Mouse (Mus musculus): Measurements from ENCODE around the gene Pkdrej. TPM values are rescaled to one million over a fixed set of nuclear protein-coding genes. Genes with fewer than 3 reads are reported as not detected.

Pkdrej gene
- total and polyA plus RNA-seq, 2 experiments from 2014 or later, result 0.66 to 2.4 TPM

- Histone ChIP-seq H3K27me3 (ENCODE audit: control insufficient read depth, insufficient read depth, low read length) (no peaks in the 10 kb centered on the region), H3K9me3 (replicated peaks; ENCODE audit: control insufficient read depth, low read length) (no peaks in the 10 kb centered on the region), H3K36me3 (replicated peaks; ENCODE audit: control insufficient read depth, insufficient read depth, low read length) (no peaks in the 10 kb centered on the region), H3K27ac (ENCODE audit: low read depth) (no peak overlapping the region; the same call in 1 of the 2 replicates), H3K9ac (replicated peaks; ENCODE audit: low read depth, low read length) (no peak overlapping the region), H3K4me1 (ENCODE audit: control insufficient read depth, insufficient read depth) (peaks cover 8% of the 10 kb centered on the region; the same call in 1 of the 2 replicates), H3K4me2 (ENCODE audit: low read depth, low read length) (no peak overlapping the region), H3K4me3 (ENCODE audit: low read depth, low read length) (no peak overlapping the region)
- ATAC-seq (ENCODE audit: insufficient read depth, low read depth), result no peak
- WGBS, result 86% methylated on average over 2 of the region's 2 CpGs
- TF ChIP-seq EP300 (IDR thresholded peaks at IDR 0.05; ENCODE audit: low read depth) (no peak), CTCF (IDR thresholded peaks at IDR 0.05; ENCODE audit: low read depth) (no peak)
- DNase-seq (ENCODE audit: low spot score), result no peak
Measured at GRCm38 (mm10) chr15:85776241-85776640, 45.3 kb downstream of the Pkdrej start.

GRCm38 (mm10) chr15:85775001-85775400 lies 46.5 kb downstream of the Pkdrej start:
- TF ChIP-seq CTCF (IDR thresholded peaks at IDR 0.05; ENCODE audit: low read depth) (no peak), EP300 (IDR thresholded peaks at IDR 0.05; ENCODE audit: low read depth) (no peak)
- Histone ChIP-seq H3K4me1 (ENCODE audit: control insufficient read depth, insufficient read depth) (peaks cover 8% of the 10 kb centered on the region; the same call in 1 of the 2 replicates), H3K4me3 (ENCODE audit: low read depth, low read length) (no peak overlapping the region), H3K27ac (ENCODE audit: low read depth) (no peak overlapping the region), H3K27me3 (ENCODE audit: control insufficient read depth, insufficient read depth, low read length) (no peaks in the 10 kb centered on the region), H3K9me3 (replicated peaks; ENCODE audit: control insufficient read depth, low read length) (no peaks in the 10 kb centered on the region), H3K4me2 (ENCODE audit: low read depth, low read length) (no peak overlapping the region), H3K9ac (replicated peaks; ENCODE audit: low read depth, low read length) (no peak overlapping the region), H3K36me3 (replicated peaks; ENCODE audit: control insufficient read depth, insufficient read depth, low read length) (no peaks in the 10 kb centered on the region)
- 83% methylated on average over 7 of the region's 7 CpGs for WGBS
- ATAC-seq (ENCODE audit: insufficient read depth, low read depth), result no peak
- DNase-seq (ENCODE audit: low spot score), result no peak

- TF ChIP-seq CTCF (IDR thresholded peaks at IDR 0.05; ENCODE audit: low read depth) (no peak), EP300 (IDR thresholded peaks at IDR 0.05; ENCODE audit: low read depth) (no peak)
- Histone ChIP-seq H3K27ac (ENCODE audit: low read depth) (no peak overlapping the region; the same call in 1 of the 2 replicates), H3K27me3 (ENCODE audit: control insufficient read depth, insufficient read depth, low read length) (no peaks in the 10 kb centered on the region), H3K4me1 (ENCODE audit: control insufficient read depth, insufficient read depth) (peaks cover 8% of the 10 kb centered on the region; the same call in 1 of the 2 replicates), H3K4me3 (ENCODE audit: low read depth, low read length) (no peak overlapping the region), H3K9ac (replicated peaks; ENCODE audit: low read depth, low read length) (no peak overlapping the region), H3K4me2 (ENCODE audit: low read depth, low read length) (no peak overlapping the region), H3K36me3 (replicated peaks; ENCODE audit: control insufficient read depth, insufficient read depth, low read length) (no peaks in the 10 kb centered on the region), H3K9me3 (replicated peaks; ENCODE audit: control insufficient read depth, low read length) (no peaks in the 10 kb centered on the region)
- 60% methylated on average over 9 of the region's 9 CpGs for WGBS
- ATAC-seq (ENCODE audit: insufficient read depth, low read depth), result no peak
- DNase-seq (ENCODE audit: low spot score), result no peak
Measured at GRCm38 (mm10) chr15:85774419-85774818, 47.1 kb downstream of the Pkdrej start.

GRCm38 (mm10) chr15:85772146-85772740 lies 49.3 kb downstream of the Pkdrej start:
- 75% methylated on average over 11 of the region's 11 CpGs for WGBS
- TF ChIP-seq EP300 (IDR thresholded peaks at IDR 0.05; ENCODE audit: low read depth), result no peak
- TF ChIP-seq CTCF (IDR thresholded peaks at IDR 0.05; ENCODE audit: low read depth), result no peak
- H3K9me3 ChIP-seq (replicated peaks; ENCODE audit: control insufficient read depth, low read length), result no peaks in the 10 kb centered on the region

GRCm38 (mm10) chr15:85771306-85772121 lies 50.0 kb downstream of the Pkdrej start:
- TF ChIP-seq EP300 (IDR thresholded peaks at IDR 0.05; ENCODE audit: low read depth) (no peak), CTCF (IDR thresholded peaks at IDR 0.05; ENCODE audit: low read depth) (no peak)
- H3K4me1 ChIP-seq (ENCODE audit: control insufficient read depth, insufficient read depth), result peaks cover 8% of the 10 kb centered on the region; the same call in 1 of the 2 replicates
- DNase-seq (ENCODE audit: low spot score) (no peak), ATAC-seq (ENCODE audit: insufficient read depth, low read depth) (no peak)
- H3K4me2 ChIP-seq (ENCODE audit: low read depth, low read length), result no peak overlapping the region
- H3K9me3 ChIP-seq (replicated peaks; ENCODE audit: control insufficient read depth, low read length), result no peaks in the 10 kb centered on the region
- H3K4me3 ChIP-seq (ENCODE audit: low read depth, low read length), result no peak overlapping the region
- no peaks in the 10 kb centered on the region for H3K27me3 ChIP-seq (ENCODE audit: control insufficient read depth, insufficient read depth, low read length)
- no peaks in the 10 kb centered on the region for H3K36me3 ChIP-seq (replicated peaks; ENCODE audit: control insufficient read depth, insufficient read depth, low read length)
- no peak overlapping the region for H3K9ac ChIP-seq (replicated peaks; ENCODE audit: low read depth, low read length)
- H3K27ac ChIP-seq (ENCODE audit: low read depth), result no peak overlapping the region
- WGBS, result 82% methylated on average over 17 of the region's 17 CpGs

More at GRCm38 (mm10) chr15:85772146-85772740, 49.3 kb downstream of the Pkdrej start:
- H3K4me1 ChIP-seq (ENCODE audit: control insufficient read depth, insufficient read depth), result peaks cover 8% of the 10 kb centered on the region; the same call in 1 of the 2 replicates
- ATAC-seq (ENCODE audit: insufficient read depth, low read depth) (no peak), DNase-seq (ENCODE audit: low spot score) (no peak)
- H3K27ac ChIP-seq (ENCODE audit: low read depth), result no peak overlapping the region
- H3K4me2 ChIP-seq (ENCODE audit: low read depth, low read length), result no peak overlapping the region
- H3K4me3 ChIP-seq (ENCODE audit: low read depth, low read length), result no peak overlapping the region
- no peaks in the 10 kb centered on the region for H3K36me3 ChIP-seq (replicated peaks; ENCODE audit: control insufficient read depth, insufficient read depth, low read length)
- no peaks in the 10 kb centered on the region for H3K27me3 ChIP-seq (ENCODE audit: control insufficient read depth, insufficient read depth, low read length)
- H3K9ac ChIP-seq (replicated peaks; ENCODE audit: low read depth, low read length), result no peak overlapping the region

Measured in heart, postnatal 0 days (tissue).